Mouse (Mus musculus) embryonic fibroblast, embryonic 13.5 days (primary cell): ENCODE data around the gene Ankzf1. TPM values are rescaled to one million over a fixed set of nuclear protein-coding genes. Genes with fewer than 3 reads are reported as not detected.

Source experiments
- H3K27ac ChIP-seq: 2 replicates; pipeline ENCODE4 v1.5.1; 2012; ENCODE audit warnings: low read length, control low read depth, inconsistent platforms; ENCODE audit not compliant: insufficient read depth
- H3K4me1 ChIP-seq: 2 replicates; pipeline ENCODE4 v1.6.1; 2011; ENCODE audit warnings: low read length; ENCODE audit not compliant: control insufficient read depth, insufficient read depth
- H3K4me3 ChIP-seq: 2 replicates; pipeline ENCODE4 v1.5.1; 2011; ENCODE audit warnings: mild to moderate bottlenecking, control low read depth, low read length; ENCODE audit not compliant: insufficient read depth
- CTCF ChIP-seq: IDR thresholded peaks from 2 replicates; pipeline ENCODE4 v1.5.1; 2011; ENCODE audit warnings: mild to moderate bottlenecking, control low read depth, low read length, moderate library complexity, borderline replicate concordance; ENCODE audit not compliant: insufficient read depth
- POLR2A ChIP-seq: IDR thresholded peaks from 2 replicates; pipeline ENCODE4 v1.6.1; 2011; ENCODE audit warnings: low read depth, mild to moderate bottlenecking, control low read depth, low read length, moderate library complexity
- polyA plus RNA-seq: library from polyadenylated mRNA; stranded (reverse); fragments of >200 nt; gene quantifications from 2 replicates; pipeline ENCODE4 v1.2.4, GENCODE M21; 2011; ENCODE audit warnings: low read depth; ENCODE audit not compliant: missing spikeins, insufficient read length

The Ankzf1 gene
- polyA plus RNA-seq, 1 experiment: 15.6 TPM

DNA sequence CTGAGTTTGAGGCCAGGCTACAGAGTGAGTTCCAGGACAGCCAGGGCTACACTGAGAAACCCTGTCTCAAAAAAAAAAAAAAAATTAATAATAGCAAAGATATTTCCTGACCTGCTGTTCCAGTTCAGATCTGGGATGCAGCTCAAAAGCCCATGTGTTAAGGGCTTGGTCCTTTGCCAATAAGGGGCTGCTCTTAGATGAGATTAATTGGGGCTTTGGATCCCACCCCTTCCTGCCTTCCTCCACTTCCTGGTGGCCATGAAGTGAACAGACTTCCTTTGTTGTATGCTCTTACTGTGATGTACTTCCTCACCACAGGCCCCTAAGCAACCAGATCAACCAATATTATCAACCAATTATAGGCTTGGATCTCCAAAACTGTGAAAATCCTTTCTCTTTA lies 4.8 kb upstream of the Ankzf1 start:
- no peak overlapping the region for H3K4me3 ChIP-seq
- no peak overlapping the region for H3K27ac ChIP-seq
- no peak for TF ChIP-seq CTCF
- H3K4me1 ChIP-seq: no peaks in the 10 kb centered on the region

DNA sequence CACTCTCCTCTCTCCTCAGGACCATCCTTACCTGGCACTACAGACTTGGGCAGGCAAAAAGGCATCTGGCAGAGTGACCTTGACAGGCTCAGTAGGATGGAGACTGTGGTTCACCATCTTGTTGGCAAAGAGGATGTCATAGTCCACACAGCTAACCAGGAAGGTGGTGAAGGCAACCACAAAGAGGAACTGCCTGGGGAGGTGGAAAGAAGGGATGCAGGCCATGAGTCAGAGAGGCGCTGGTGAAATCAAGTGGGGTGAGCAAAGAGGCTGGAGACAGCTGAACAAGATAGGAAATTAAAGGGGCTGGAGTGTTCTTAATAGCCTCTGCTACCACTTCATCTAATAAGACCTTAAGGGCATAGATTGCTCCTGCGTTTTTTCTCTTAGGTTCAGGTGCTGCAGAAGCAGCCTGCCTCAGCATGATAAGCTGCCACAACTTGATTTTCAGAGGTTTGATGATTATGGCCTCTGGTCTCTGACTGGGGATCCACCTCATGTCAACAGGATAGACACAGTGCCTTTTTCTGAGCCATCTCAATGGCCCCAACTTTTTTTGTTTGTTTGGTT lies 4.0 kb upstream of the Ankzf1 start:
- H3K27ac ChIP-seq: no peak overlapping the region
- TF ChIP-seq POLR2A: no peak
- TF ChIP-seq CTCF: no peak
- H3K4me1 ChIP-seq: 0 out of 2 replicates have a peak, but pooled peaks cover under 1% of the 10 kb centered on the region
- H3K4me3 ChIP-seq: no peak overlapping the region

DNA sequence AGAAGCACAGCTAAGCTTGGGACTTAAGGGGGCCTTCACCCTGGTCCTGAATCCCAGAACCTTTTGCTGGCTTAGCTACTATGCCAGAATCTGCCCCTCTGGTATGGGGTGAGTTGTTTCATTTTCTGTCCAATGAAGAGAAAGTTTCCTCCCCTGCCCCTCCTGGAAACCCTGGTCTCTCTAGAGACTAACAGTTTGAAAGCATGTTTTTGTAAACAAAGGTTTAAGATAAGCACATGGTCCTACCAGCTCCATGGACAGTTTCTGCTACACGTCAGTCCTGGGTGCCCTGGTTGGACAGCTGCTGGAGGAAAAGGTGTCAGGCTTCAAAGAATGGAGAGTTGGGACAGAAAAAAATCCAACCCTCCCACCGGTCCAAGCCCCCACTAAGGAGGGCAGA lies 1.4 kb upstream of the Ankzf1 start:
- H3K4me3 ChIP-seq: no peak overlapping the region; the same call in 1 of the 2 replicates
- no peak for TF ChIP-seq POLR2A
- TF ChIP-seq CTCF: no peak
- H3K27ac ChIP-seq: no peak overlapping the region
- H3K4me1 ChIP-seq: 0 out of 2 replicates have a peak, but pooled peaks cover 5% of the 10 kb centered on the region

DNA sequence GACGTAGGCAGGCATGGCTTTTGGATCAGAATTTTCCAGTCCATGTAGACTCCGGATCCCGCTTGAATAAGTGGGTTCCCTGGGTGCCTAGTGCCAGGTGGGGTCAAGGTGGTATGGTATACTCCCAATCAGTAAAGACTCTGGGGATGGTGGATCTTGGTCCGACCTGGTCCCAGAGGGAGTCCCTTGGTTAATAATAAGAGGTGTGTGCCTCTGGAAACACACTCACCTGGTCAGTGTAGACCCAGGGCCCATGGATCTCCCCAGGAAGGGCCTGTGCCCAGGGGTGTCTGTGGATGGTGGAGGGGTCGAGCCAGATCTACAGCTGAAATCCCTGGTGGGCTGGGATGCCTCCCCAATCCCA lies 711 bp upstream of the Ankzf1 start:
- no peak overlapping the region for H3K27ac ChIP-seq

DNA sequence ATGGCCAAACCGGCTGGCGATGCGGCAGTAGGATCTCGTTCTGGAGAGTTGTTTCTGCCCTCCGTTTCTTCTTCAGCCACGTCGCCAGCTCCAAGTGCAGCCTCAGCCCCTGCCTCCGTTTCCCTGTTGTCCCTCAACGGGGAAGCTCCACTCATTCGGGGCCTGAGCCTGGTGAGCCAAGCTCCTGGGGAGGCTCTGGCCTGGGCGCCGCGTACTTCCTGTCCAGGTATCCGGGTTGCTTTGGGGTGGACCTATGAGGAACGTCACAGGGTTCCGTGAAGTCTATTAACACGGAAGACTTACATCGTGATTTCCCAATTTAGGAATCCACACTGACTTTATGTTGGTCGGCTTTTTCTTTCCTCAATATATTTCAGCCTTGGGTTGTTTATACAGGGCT lies 501 bp downstream of the Ankzf1 start:
- TF ChIP-seq POLR2A: no peak; the same call in none of the 2 replicates
- no peak for TF ChIP-seq CTCF
- Histone ChIP-seq H3K4me3 (peak overlapping the region; percentile 74), H3K4me1 (0 out of 2 replicates have a peak, but pooled peaks cover 5% of the 10 kb centered on the region), H3K27ac (peak overlapping the region; percentile 90)

More for the DNA sequence above, 711 bp upstream of the Ankzf1 start:
- 0 out of 2 replicates have a peak, but pooled peaks cover 5% of the 10 kb centered on the region for H3K4me1 ChIP-seq
- TF ChIP-seq CTCF (no peak), POLR2A (no peak)
- H3K4me3 ChIP-seq: peak overlapping the region; percentile 78

DNA sequence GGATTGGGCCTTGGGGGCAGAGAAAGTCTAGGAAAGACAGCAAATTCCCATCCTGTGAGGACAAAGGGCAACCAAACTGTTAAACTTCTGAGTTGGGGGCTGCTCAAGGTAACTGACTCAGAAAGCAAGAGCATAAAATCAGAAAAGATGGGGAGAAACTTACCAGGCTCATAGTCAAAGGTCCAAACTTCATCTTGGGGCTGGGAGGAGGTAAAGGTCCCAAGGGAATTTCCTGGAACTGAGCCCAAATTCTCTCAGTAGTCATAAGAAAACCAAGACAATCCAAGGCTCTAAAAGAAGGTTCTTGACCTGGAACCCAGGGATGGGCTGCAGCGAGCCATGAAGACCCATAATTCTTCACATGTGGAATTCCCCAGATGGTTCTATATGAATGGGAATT lies 9.3 kb downstream of the Ankzf1 start:
- Histone ChIP-seq H3K4me3 (no peak overlapping the region), H3K27ac (no peak overlapping the region), H3K4me1 (no peaks in the 10 kb centered on the region)
- TF ChIP-seq POLR2A (no peak), CTCF (no peak)

DNA sequence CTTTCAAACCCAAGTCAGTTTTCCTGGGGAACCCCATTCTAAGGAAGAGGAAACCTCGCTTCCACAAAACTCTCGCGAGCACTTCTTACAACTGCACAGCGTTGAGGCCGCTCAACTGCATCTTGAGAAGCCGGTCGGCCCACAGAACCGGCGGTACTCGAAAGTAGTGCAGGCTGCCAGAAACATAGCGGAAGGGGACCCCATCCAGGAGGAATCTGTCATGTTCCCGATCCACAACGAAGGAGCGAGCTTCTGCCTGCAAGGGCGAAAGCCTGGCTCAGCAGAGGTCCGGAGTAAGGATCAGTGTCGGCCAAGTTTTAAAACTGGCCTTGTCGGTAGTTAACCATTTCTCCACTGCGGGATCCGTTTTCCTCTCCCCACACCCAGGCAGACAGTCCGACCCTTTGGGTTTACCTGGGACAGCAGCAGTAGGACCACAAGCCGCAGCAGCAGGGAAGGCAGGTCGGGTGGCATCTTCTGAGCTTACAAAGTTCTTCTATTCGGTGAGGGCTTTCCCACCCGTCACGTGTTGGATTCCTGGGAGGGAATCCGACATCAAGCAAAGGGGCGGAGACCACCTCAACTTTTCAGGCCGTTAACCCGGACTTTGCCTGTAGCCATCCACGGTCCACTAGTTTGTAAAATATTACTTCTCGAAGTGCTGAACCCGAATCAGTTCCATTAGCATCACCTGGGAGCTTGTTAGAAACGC lies 17.2 kb downstream of the Ankzf1 start:
- Histone ChIP-seq H3K27ac (no peak overlapping the region; the same call in 1 of the 2 replicates), H3K4me3 (peak overlapping the region; percentile 57), H3K4me1 (0 out of 2 replicates have a peak, but pooled peaks cover 3% of the 10 kb centered on the region)
- TF ChIP-seq CTCF (no peak), POLR2A (peak; percentile 52)

DNA sequence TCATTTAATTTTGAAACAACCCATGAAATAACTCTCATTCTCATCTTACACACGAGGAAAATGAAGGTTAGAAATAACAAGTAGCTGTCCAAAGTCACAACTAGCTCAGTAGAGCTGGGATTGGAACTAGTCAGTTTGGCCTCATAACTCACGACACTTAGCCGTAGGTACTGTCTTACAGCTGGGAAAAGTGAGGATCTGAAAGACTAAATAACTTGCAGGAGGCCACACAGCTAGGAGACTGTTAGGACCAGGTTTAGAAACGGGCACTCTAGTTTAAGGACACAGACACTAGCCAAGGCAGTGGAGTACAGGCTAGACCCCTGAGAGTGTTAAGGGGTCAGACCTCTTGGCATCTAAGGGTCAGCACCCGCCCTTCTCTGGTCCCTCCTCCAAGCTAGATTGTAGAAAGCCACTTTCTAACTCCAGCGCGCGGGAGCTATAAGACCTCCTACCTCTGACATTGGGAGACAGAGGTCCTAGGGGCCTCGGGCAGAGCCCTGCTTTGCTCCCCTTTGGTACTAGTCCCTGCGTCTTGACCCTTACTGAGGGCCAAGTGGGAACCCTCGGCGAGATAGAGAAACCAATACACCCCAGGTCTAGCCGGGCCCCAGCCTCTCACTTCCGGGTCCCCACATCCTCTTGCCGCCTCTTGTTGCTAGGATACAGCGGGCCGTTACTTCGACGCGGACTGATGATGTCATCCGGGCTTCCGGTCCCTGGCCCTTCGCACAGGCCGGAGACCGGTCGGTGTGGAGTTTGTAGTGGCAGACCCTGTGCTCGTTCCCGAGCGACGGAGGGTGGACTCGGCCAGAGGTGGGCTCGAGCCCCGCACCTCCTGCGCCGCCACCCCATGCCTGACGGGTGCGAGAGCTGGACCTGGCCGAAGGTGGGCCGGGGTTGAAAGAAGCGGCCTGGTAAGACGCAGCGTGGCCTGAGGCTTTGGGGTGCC lies 18.5 kb downstream of the Ankzf1 start, which contains the start of the genes Glb1l and Stk16:
TSS of gene Glb1l (minus strand) at position 678 of the 952 bp plus-strand sequence.
TSS of gene Stk16 (plus strand) at position 703 of the 952 bp plus-strand sequence.
- TF ChIP-seq POLR2A: peak; percentile 95
- TF ChIP-seq CTCF: no peak
- Histone ChIP-seq H3K27ac (no peak within 1 kb of the TSS), H3K4me3 (peak within 1 kb of the TSS; percentile 64), H3K4me1 (0 out of 2 replicates have a peak, but pooled peaks cover 3% of the 10 kb centered on the region)

DNA sequence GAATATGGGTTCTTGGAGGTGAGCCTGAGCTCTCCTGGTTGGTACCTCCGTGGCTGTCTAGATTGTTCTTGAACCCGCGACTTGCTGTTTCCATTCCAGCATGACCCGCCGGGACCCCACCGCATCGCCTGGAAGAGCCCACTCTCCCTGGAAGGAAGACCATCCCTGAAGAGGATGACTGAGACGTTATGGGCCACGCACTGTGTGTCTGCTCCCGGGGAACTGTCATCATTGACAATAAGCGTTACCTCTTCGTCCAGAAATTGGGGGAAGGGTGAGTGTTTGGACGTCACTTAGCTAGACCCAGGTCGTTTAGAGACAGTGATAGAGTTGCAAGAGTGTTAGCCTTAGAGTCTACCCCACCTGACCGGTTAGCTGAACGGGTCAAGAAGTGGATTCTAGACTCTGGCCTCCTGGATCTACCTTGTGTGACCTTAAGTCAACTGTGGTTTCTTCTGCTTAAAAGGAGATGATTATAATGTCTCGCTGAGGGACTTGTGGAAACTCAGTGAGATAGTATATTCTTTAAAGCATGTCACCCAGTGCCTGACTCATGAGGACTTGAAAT lies 19.3 kb downstream of the Ankzf1 start:
- TF ChIP-seq POLR2A (no peak), CTCF (no peak)
- Histone ChIP-seq H3K4me3 (peak overlapping the region; percentile 64), H3K4me1 (0 out of 2 replicates have a peak, but pooled peaks cover 3% of the 10 kb centered on the region), H3K27ac (no peak overlapping the region)
